Mouse (Mus musculus) lung, adult 2 months (tissue): ENCODE results near the gene Maged1. TPM values are rescaled to one million over a fixed set of nuclear protein-coding genes. Genes with fewer than 3 reads are reported as not detected.
"Not testable (repeated sequence)": the region's sequence is repeated elsewhere in the genome, so short reads cannot be mapped to it uniquely, and the experiment has no call there.

ENCODE experiments used
- DNase-seq: peaks from one replicate; pipeline ENCODE4 v3.0.0; 2022
- H3K4me1 ChIP-seq: fragments of 200-500 bp; 2 replicates; pipeline ENCODE4 v1.6.1; 2011; ENCODE audit warnings: low read length; ENCODE audit not compliant: control insufficient read depth, insufficient read depth
- H3K4me3 ChIP-seq: fragments of 200-500 bp; replicated peaks from 2 replicates; pipeline ENCODE3; 2011; ENCODE audit warnings: low read depth, mild to moderate bottlenecking, control low read depth, low read length; ENCODE audit errors: extremely low read depth
- CTCF ChIP-seq: fragments of 200-500 bp; IDR thresholded peaks from 2 replicates; pipeline ENCODE4 v1.5.1; 2011; ENCODE audit warnings: mild to moderate bottlenecking, low read length, control low read depth; ENCODE audit not compliant: insufficient read depth
- POLR2A ChIP-seq: fragments of 200-500 bp; IDR thresholded peaks from 2 replicates; pipeline ENCODE4 v1.6.1; 2011; ENCODE audit warnings: low read depth, mild to moderate bottlenecking, control low read depth, low read length, borderline replicate concordance; ENCODE audit errors: extremely low read depth
- WGBS: fragments of 180-500 bp; shearing (Covaris S2); methylation state at CpG from one replicate; pipeline ENCODE4 v1.1.7; 2018; 5-methylcytosine and 5-hydroxymethylcytosine counted together
- polyA plus RNA-seq: library from polyadenylated mRNA; depleted of rRNA; stranded (reverse); fragments of >200 nt; gene quantifications from 2 replicates; pipeline ENCODE4 v1.2.3, GENCODE M21; 2012; rRNA removed

Maged1 gene
- polyA plus RNA-seq, 1 experiment, result 168 TPM

DNA sequence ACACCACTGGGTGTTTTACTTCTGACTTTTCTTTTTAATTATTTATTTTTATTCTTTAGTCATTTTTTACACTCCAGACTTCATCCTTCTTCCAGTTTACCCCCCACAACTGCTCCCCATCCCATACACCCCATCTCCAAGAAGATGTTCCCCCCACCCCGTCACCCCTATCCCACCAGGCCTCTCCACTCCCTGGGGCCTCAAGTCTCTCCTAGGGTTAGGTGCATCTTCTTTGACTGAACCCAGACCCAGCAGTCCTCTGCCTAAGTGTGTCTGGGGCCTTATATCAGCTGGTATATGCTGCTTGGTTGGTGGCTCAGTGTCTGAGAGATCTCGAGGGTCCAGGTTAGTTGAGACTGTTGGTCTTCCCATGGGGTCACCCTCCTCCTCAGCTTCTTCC is 7.6 kb downstream of the Maged1 start:
- H3K4me1 ChIP-seq, result no peaks in the 10 kb centered on the region
- TF ChIP-seq POLR2A (no peak), CTCF (no peak)
- 61% methylated on average over 2 of the region's 2 CpGs for WGBS
- H3K4me3 ChIP-seq, result no peak overlapping the region
- DNase-seq, result no peak

DNA sequence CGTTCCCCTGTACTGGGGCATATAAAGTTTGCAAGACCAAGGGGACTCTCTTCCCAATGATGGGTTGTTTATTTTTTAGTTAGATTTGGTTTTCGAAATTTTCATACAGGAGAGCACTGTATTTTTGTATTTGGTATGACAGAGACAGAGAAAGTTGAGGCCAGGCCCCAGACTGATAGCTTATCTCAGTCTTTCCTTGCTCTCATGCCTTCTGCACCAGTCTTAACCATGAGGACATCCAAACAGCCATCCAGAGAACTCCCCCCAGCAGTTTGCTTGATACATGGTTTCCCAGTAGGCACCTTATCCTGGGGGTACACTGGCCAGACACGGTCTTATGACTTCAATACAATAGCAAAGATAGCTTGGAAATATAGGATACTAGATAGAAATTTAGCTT is 11.6 kb downstream of the Maged1 start:
- no peak for TF ChIP-seq CTCF
- no peak for TF ChIP-seq POLR2A
- Histone ChIP-seq H3K4me3 (no peak overlapping the region), H3K4me1 (no peaks in the 10 kb centered on the region)
- WGBS, result 75% methylated on average over 3 of the region's 3 CpGs
- no peak for DNase-seq

GRCm38 (mm10) chrX:94522166-94522565 is 19.8 kb downstream of the Maged1 start:
- WGBS, result 61% methylated on average over 3 of the region's 3 CpGs
- TF ChIP-seq POLR2A (no peak), CTCF (no peak)
- no peak for DNase-seq
- Histone ChIP-seq H3K4me1 (no peaks in the 10 kb centered on the region), H3K4me3 (no peak overlapping the region)

DNA sequence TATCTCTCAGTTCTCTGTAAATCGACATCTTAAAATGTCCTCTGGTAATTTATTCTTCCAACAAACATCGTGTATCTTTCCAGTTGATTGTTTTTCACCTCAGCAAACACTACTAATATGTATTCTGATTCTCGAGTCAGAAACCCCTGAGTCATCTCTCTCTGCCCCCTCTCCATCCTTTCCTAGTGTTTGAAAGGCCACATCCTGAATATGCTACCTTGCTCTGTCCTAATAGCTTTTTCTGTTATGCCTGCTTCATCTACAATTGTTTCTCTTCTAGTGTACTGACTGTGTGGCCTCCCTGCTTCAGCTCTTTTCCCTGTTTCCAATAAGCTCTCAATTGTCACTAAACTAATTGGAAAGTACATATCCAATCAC is 33.5 kb downstream of the Maged1 start:
- TF ChIP-seq POLR2A, result no peak
- TF ChIP-seq CTCF, result no peak
- Histone ChIP-seq H3K4me3 (no peak overlapping the region), H3K4me1 (no peaks in the 10 kb centered on the region)
- WGBS, result 55% methylated on average over 3 of the region's 3 CpGs
- no peak for DNase-seq

- WGBS, result 36% methylated on average over 9 of the region's 14 CpGs
- not testable (repeated sequence) for H3K4me1 ChIP-seq, H3K4me3 ChIP-seq, DNase-seq
These were observed 34.1 kb downstream of the Maged1 start for GRCm38 (mm10) chrX:94507698-94508441.

DNA sequence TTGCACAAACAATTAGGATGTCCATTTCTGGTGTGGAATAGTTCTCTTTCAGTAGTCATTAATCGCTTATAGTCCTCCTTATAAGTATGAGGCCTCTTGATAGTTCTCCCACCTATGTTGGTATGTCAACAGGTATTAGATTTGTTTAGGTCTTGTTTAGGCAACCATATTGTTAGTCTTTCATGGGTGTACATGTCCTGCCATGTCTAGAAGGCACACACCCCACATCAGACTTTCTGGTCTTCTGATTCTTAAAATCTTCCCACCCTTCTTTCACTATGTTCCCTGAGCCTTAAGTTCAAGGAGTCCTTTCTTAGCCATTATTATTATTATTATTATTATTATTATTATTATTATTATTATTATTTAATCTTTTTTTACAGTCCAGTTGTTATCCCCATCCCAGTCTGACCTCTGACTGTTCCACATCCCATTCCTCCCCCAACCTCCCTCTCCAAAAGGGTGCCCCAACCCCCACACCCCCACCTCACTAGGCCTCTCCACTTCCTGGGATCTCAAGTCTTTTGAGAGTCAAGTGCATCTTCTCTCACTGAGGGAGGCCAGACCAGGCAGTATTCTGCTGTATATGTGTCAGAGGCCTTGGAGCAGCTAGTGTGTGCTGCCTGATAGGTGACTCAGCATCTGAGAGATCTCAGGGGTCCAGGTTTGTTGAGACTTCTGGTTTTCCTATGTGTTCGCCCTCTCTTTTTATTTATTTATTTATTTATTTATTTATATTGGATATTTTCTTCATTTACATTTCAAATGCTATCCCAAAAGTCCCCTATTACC is 55.7 kb downstream of the Maged1 start:
- 86% methylated on average over 2 of the region's 2 CpGs for WGBS
- H3K4me3 ChIP-seq, result no peak overlapping the region
- TF ChIP-seq POLR2A, result no peak
- no peak for TF ChIP-seq CTCF
- DNase-seq, result no peak
- H3K4me1 ChIP-seq, result no peaks in the 10 kb centered on the region

Other genes with a start within 250 kb of the Maged1 start
- gene Fam90a1b, start 175.4 kb downstream of the Maged1 start, polyA plus RNA-seq, result not detected in 2 replicates
- 3.2 and 6.6 TPM in 2 replicates for gene Apoo, start 175.0 kb downstream of the Maged1 start, polyA plus RNA-seq
- gene Gspt2, start 93.9 kb upstream of the Maged1 start, polyA plus RNA-seq, result 1.4 and 1.6 TPM in 2 replicates
- gene Zxdb, start 182.4 kb upstream of the Maged1 start, polyA plus RNA-seq, result 3.7 and 4.9 TPM in 2 replicates